Mouse (Mus musculus) ES-E14 (cell line): ENCODE measurements at regions not wholly inside any gene's neighbourhood (a gene's known extent, or its start where the extent isn't known, plus 50 kb on each side); places are given as distances from the start of the nearest gene placed in this dataset.
"Not testable (repeated sequence)": the region's sequence is repeated elsewhere in the genome, so short reads cannot be mapped to it uniquely, and the experiment has no call there.

ENCODE experiments used
- CHD2 ChIP-seq: IDR thresholded peaks from 2 replicates; pipeline ENCODE4 v1.6.1; 2014; ENCODE audit warnings: mild to moderate bottlenecking, low read depth, low read length, inconsistent platforms
- MAFK ChIP-seq: IDR thresholded peaks from 2 replicates; pipeline ENCODE4 v1.6.1; 2014; ENCODE audit warnings: mild to moderate bottlenecking, low read depth, low read length, inconsistent platforms; ENCODE audit not compliant: insufficient read depth
- ZC3H11A ChIP-seq: IDR thresholded peaks from 2 replicates; pipeline ENCODE4 v1.6.1; 2012; ENCODE audit warnings: low read depth, mild to moderate bottlenecking, inconsistent platforms, low read length, borderline replicate concordance

GRCm38 (mm10) chr16:3122145-3122860 lies 468.5 kb upstream of the Olfr161 start:
- TF ChIP-seq MAFK, CHD2, ZC3H11A: not testable (repeated sequence)
